Mouse (Mus musculus) stomach, postnatal 0 days (tissue): ENCODE measurements around the gene Tle2.

Experiments
- CTCF ChIP-seq: IDR thresholded peaks from 2 replicates; pipeline ENCODE4 v1.5.1; 2016; ENCODE audit warnings: antibody characterized with exemption, low read depth, mild to moderate bottlenecking, moderate library complexity
- EP300 ChIP-seq: optimal IDR thresholded peaks from 2 replicates; pipeline ENCODE3; 2016; ENCODE audit warnings: antibody characterized with exemption

GRCm38 (mm10) chr10:81600096-81600495 is 25.7 kb downstream of the Tle2 start:
- no peak for TF ChIP-seq CTCF
- TF ChIP-seq EP300 = no peak
